Mouse (Mus musculus) forebrain, embryonic 10.5 days (tissue): ENCODE results near the gene Apol7e. TPM values are rescaled to one million over a fixed set of nuclear protein-coding genes. Genes with fewer than 3 reads are reported as not detected.
"Not testable (repeated sequence)": the region's sequence is repeated elsewhere in the genome, so short reads cannot be mapped to it uniquely, and the experiment has no call there.

ENCODE experiments used
- DNase-seq: peaks from one replicate; pipeline ENCODE4 v3.0.0-alpha.2; 2017; ENCODE audit warnings: low spot score; ENCODE audit errors: extremely low spot score
- H3K27ac ChIP-seq: fragments of 300-500 bp; sonication (generic); 2 replicates; pipeline ENCODE4 v1.5.1; 2016; ENCODE audit warnings: mild to moderate bottlenecking
- H3K27me3 ChIP-seq: fragments of 300-500 bp; sonication (generic); 2 replicates; pipeline ENCODE4 v1.6.1; 2016; ENCODE audit warnings: mild to moderate bottlenecking; ENCODE audit not compliant: poor library complexity, severe bottlenecking
- H3K36me3 ChIP-seq: fragments of 300-500 bp; sonication (generic); replicated peaks from 2 replicates; pipeline ENCODE4 v1.6.1; 2016; ENCODE audit warnings: mild to moderate bottlenecking, moderate library complexity
- H3K4me1 ChIP-seq: fragments of 300-500 bp; sonication (generic); 2 replicates; pipeline ENCODE4 v1.6.1; 2016
- H3K4me3 ChIP-seq: fragments of 300-500 bp; sonication (generic); 2 replicates; pipeline ENCODE4 v1.5.1; 2016; ENCODE audit warnings: mild to moderate bottlenecking, moderate library complexity
- H3K9me3 ChIP-seq: fragments of 300-500 bp; sonication (generic); 2 replicates; pipeline ENCODE4 v1.6.1; 2016; ENCODE audit warnings: mild to moderate bottlenecking, moderate library complexity
- WGBS: fragments of 180-500 bp; shearing (Covaris S2); methylation state at CpG from one replicate; pipeline ENCODE4 v1.1.7; 2016; 5-methylcytosine and 5-hydroxymethylcytosine counted together
- polyA plus RNA-seq: library from polyadenylated mRNA; unstranded; fragments of >200 nt; fragmentation: Nextera tagmentation; extraction: Ambion mirVana; gene quantifications from 2 replicates; pipeline ENCODE4 v1.2.1, GENCODE M21; 2016

Gene Apol7e
- polyA plus RNA-seq, 1 experiment from 2014 or later, result not detected

DNA sequence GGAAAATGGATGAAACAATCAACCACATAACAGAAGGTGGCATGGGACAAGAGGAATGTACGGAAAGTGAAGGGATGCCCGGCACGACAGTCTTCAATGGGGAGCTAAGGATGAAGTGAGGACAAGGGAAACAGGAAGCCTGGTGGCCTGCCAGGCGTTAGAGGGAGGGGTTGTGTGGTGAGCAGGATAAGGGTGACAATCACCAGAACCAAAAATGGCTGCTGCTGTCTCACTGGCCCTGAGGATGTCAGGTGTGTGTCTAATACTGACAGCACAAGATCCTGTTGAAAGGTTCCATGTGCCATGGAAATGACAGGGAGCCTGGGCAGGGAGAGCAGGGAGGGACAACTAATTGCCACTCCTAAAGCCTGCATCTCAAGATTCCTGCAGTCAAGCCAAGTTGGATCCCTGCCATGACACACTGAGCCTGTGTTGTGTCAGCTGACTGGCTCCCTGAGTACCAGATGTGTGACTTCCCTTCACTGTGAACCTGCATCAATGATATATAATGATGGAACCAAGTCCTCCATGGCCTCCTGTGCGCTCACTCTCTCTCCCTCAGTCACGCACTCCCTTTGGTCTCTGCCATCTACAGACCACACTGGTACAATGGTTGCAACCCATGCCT, 26.9 kb downstream of the Apol7e start:
- 91% methylated on average over 6 of the region's 6 CpGs for WGBS

DNA sequence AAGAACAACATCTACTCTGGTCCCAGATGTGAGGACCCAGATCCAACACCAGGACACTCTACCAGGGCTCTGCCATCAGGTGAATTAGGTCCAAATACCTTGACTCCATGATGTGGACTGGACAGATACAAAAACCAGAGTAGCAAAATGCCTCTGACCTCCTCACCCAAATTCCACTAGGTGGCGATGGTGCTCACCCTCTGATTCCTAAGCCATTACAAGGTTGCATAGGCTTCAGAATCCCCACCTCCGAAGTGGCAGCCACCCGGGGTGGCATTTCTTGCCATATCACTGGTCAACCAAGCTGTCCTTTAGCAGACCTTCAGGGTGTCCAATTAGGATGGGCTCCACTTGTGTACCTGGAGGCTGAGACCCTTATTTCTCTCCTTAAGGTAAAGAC, 28.5 kb downstream of the Apol7e start:
- H3K9me3 ChIP-seq, H3K27ac ChIP-seq, H3K4me1 ChIP-seq, H3K27me3 ChIP-seq, DNase-seq, H3K36me3 ChIP-seq, H3K4me3 ChIP-seq: not testable (repeated sequence)
- WGBS, result 8% methylated on average over 3 of the region's 3 CpGs

More for the DNA sequence above, 26.9 kb downstream of the Apol7e start:
- not testable (repeated sequence) for DNase-seq, H3K36me3 ChIP-seq, H3K9me3 ChIP-seq, H3K4me3 ChIP-seq, H3K27me3 ChIP-seq, H3K4me1 ChIP-seq, H3K27ac ChIP-seq

- not testable (repeated sequence) for H3K9me3 ChIP-seq, DNase-seq, H3K27ac ChIP-seq, H3K36me3 ChIP-seq, H3K27me3 ChIP-seq, H3K4me3 ChIP-seq, H3K4me1 ChIP-seq
- 88% methylated on average over 3 of the region's 3 CpGs for WGBS
These were observed 29.1 kb downstream of the Apol7e start for GRCm38 (mm10) chr15:77727745-77728144.

- not testable (repeated sequence) for H3K27ac ChIP-seq, H3K27me3 ChIP-seq, DNase-seq, H3K36me3 ChIP-seq, H3K4me3 ChIP-seq, H3K9me3 ChIP-seq, H3K4me1 ChIP-seq
- WGBS, result 79% methylated on average over 1 of the region's 4 CpGs
These were observed 30.1 kb downstream of the Apol7e start, which contains the start of gene Apol9b for GRCm38 (mm10) chr15:77728739-77729138. Gene Apol9b, plus strand, starts transcription at chr15:77729039.

GRCm38 (mm10) chr15:77731605-77732004, 32.9 kb downstream of the Apol7e start:
- no peaks in the 10 kb centered on the region for H3K36me3 ChIP-seq
- no peaks in the 10 kb centered on the region for H3K4me1 ChIP-seq
- 87% methylated on average over 5 of the region's 5 CpGs for WGBS
- H3K27me3 ChIP-seq, result no peaks in the 10 kb centered on the region
- no peaks in the 10 kb centered on the region for H3K9me3 ChIP-seq
- H3K27ac ChIP-seq, result no peak overlapping the region
- DNase-seq, result no peak
- no peak overlapping the region for H3K4me3 ChIP-seq

DNA sequence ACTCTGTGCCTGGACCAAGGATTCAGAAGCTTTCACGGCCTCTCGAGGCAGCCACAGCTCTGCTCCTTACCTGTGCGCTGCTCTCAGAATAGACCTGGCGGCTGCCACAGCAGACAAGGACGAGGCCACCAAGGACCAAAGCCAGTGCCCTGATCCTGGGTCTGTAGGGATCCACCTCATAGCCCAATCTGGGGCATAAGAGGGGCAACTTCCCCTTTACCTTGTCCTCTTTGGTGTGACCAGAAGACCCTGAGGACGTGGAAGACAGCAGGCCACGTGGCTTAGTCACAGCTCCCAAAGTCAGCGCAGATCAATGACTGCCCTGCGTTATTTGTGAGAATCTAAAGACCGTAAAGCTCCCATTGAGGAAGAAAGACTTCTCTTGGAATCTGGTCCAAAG, 34.2 kb downstream of the Apol7e start:
- 79% methylated on average over 10 of the region's 10 CpGs for WGBS
- not testable (repeated sequence) for H3K27ac ChIP-seq, DNase-seq, H3K4me1 ChIP-seq, H3K36me3 ChIP-seq, H3K9me3 ChIP-seq, H3K27me3 ChIP-seq, H3K4me3 ChIP-seq

DNA sequence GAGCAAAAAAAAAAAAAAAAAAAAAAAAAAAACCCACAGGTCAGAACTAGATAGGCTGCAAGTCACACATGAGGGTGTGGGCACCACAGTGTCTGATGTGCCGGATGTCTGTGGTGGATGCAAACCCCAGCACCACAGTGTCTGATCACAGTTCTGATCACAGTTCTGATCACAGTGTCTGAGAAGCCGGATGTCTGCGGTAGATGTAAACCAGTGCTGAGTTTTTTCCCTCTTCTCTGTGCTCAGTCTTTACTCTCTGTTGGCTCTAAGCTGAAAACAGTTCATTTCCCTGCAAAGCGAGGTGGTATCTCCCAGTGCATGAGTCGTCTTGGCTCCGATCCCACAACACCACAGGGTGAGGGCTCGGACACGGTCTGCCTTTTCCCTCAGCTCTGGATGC, 34.7 kb downstream of the Apol7e start:
- H3K27ac ChIP-seq, DNase-seq, H3K4me3 ChIP-seq, H3K36me3 ChIP-seq, H3K4me1 ChIP-seq, H3K27me3 ChIP-seq, H3K9me3 ChIP-seq: not testable (repeated sequence)
- 87% methylated on average over 8 of the region's 8 CpGs for WGBS

DNA sequence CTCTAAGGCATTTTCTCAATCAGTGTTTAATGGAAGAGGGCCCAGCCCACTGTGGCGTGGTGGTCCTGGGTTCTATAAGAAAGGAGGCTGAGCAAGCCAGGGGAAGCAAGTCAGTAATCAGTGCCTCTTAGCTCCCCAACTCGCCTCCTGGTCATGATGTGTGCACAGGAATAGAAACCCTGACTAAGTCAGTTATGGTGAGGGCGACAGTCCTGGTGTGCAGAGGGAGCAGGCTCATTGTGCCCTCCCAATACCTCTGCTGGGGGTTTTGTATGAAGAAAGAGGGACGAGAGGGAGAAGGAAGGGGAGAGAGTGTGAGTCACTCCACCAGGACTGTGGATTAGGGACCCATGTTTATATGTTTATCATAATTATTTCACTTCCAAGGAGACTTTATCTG, 35.2 kb downstream of the Apol7e start:
- not testable (repeated sequence) for H3K27me3 ChIP-seq, DNase-seq, H3K27ac ChIP-seq, H3K4me3 ChIP-seq, H3K4me1 ChIP-seq, H3K36me3 ChIP-seq, H3K9me3 ChIP-seq
- WGBS, result 74% methylated on average over 4 of the region's 4 CpGs

DNA sequence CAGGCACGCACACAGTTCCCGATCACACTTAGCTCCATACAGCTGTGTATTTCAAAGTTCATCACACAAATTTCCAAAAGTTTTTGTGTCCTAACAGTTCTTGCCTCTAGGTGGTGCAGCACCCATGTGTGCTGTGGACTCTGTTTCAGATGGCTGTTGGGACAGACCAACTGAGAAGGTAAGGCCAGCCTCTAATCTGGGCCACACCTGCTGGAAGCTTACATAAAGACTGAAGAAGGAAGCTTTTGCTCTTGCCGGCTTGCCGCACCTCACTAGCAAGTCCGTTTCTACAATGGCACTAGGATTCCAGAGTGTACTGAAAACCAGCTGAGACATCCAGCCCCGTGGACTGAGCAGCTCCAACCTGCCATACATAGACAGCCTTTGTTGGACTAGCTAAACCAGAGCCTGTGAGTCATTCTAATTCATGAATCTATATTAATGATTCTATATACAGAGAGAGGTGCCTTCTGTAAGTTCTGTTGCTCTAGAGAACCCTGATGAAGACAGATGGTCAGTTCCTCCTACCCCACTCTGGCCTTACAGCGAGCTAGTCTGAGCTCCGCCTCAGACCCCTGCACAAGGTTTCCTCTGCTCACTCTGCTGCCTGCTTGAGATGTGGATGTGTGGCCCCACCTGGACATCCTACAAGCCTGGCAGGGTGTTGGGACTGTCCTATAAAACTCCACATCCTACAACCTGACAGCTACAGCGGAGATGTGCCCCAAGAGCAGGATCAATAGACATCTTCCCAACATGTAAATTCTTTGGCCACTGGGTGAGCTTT, 42.0 kb downstream of the Apol7e start:
- H3K27me3 ChIP-seq, result no peaks in the 10 kb centered on the region
- H3K36me3 ChIP-seq, result no peaks in the 10 kb centered on the region
- no peak overlapping the region for H3K27ac ChIP-seq
- H3K4me3 ChIP-seq, result no peak overlapping the region
- 74% methylated on average over 9 of the region's 9 CpGs for WGBS
- H3K4me1 ChIP-seq, result peaks cover 9% of the 10 kb centered on the region
- DNase-seq, result no peak
- no peaks in the 10 kb centered on the region for H3K9me3 ChIP-seq

DNA sequence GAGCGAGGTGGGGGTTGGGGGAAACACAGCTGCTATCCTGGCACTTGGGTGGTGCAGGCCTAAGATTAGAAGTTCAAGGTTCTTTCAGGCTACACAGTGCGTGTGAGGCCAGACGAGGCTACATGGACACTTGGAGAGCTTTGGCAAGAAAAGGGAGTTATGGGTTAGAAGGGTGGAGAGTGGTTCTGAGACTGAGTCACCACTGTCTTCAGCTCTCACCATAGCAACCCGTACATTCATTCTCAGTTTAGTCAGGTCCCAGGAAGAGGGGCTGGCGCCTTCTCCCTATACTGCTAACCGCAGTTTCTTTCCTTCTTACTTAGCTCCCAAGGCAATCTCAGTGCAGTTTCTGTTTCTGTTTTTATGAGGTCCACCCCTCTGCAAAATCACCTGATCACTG, 42.9 kb downstream of the Apol7e start:
- H3K4me1 ChIP-seq, H3K27ac ChIP-seq, H3K4me3 ChIP-seq, DNase-seq, H3K27me3 ChIP-seq, H3K36me3 ChIP-seq, H3K9me3 ChIP-seq: not testable (repeated sequence)
- 88% methylated on average over 6 of the region's 6 CpGs for WGBS

DNA sequence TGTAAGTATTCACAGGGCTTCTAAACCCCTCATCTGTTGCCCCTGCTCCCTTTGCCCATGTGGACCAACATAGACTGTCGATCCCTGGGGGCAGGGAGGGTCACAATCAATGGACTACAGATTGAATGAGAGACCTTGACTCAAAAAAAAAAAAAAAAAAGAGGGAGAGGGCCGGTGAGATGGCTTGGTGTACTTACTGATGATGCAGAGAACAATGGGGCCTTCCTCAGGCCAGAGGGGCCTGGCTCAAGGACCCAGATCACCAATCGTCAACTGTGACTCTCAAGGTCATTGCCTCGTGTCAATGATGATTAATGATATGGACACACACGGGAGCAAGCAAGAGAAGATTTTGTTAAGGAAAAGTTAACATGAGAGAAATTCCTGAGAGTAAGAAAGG, 46.0 kb downstream of the Apol7e start:
- DNase-seq, result no peak
- peaks cover 9% of the 10 kb centered on the region for H3K4me1 ChIP-seq
- H3K9me3 ChIP-seq, result no peaks in the 10 kb centered on the region
- no peak overlapping the region for H3K4me3 ChIP-seq
- 55% methylated on average over 5 of the region's 5 CpGs for WGBS
- H3K27me3 ChIP-seq, result no peaks in the 10 kb centered on the region
- H3K27ac ChIP-seq, result 0 out of 2 replicates have a peak overlapping the region, but pooled peaks have one; percentile 35
- H3K36me3 ChIP-seq, result no peaks in the 10 kb centered on the region

DNA sequence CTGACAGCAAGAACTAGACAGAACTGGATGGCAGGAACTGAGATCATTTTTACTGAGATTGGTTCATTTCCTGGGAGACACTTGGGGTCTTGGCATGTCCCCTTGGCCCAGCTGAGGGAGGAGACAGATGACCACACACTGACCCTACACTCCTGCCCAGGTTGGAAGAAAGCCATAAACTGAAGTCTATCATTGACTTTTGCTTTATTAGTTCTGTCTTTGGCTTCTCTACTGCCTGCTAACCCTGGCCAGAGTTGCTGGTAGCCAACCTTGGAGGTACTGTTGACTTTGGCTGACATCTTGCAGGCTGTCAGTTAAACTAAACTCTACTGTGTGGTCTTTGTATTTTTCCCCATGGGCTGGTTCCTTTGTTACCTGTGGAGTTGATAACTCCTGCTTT, 46.4 kb downstream of the Apol7e start:
- Histone ChIP-seq H3K27me3 (no peaks in the 10 kb centered on the region), H3K27ac (no peak overlapping the region), H3K9me3 (no peaks in the 10 kb centered on the region), H3K36me3 (no peaks in the 10 kb centered on the region), H3K4me3 (no peak overlapping the region), H3K4me1 (peaks cover 9% of the 10 kb centered on the region)
- no peak for DNase-seq

DNA sequence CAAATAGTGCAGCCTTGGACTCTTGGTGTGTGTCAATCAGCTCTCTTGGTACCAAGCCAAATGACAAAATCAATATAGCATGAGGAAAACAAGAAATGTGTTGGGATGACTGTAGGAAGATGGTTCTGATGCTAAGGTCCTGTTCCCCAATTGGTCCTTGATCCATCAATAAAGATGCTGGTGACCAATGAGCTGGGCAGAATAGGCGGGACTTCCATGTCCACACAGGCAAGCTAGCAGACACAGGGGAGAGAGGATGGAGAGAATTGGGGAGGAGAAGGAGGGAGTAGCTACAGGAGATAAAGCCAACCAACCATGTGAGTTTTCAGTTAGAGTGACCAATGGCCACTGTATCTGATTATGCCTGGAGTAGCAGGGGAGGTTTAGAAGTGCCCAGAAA, 47.7 kb downstream of the Apol7e start:
- H3K9me3 ChIP-seq, result no peaks in the 10 kb centered on the region
- no peak overlapping the region for H3K27ac ChIP-seq
- DNase-seq, result no peak
- H3K27me3 ChIP-seq, result no peaks in the 10 kb centered on the region
- no peaks in the 10 kb centered on the region for H3K36me3 ChIP-seq
- 86% methylated on average over 1 of the region's 1 CpGs for WGBS
- no peak overlapping the region for H3K4me3 ChIP-seq
- H3K4me1 ChIP-seq, result peaks cover 9% of the 10 kb centered on the region
